ENCODE assay signal across 8 mouse cellular contexts in genomic region chr8:88118456-88119036, GRCm38 (mm10). TPM values are rescaled to one million over a fixed set of nuclear protein-coding genes. Genes with fewer than 3 reads are reported as not detected.
DNase-seq lines count a peak whose midpoint lies in the region; ATAC-seq lines count a peak whose summit lies in the region.

Gene Cnep1r1 (plus strand): TSS chr8:88118769.

- peak; percentile 99 for ATAC-seq in megakaryocyte progenitor cell, adult 5-6 weeks (replicated peaks; ENCODE audit: poor library complexity)

- DNase-seq in adipocyte (ENCODE audit: low spot score), result peak; percentile 99
- peak; percentile 95 for DNase-seq in embryo, embryonic 10 days (ENCODE audit: low spot score)
- DNase-seq in gastrocnemius, postnatal 10 days, result peak; percentile 79
- DNase-seq in induced T-regulatory cell, adult 2 months (ENCODE audit: low read depth), result peak; percentile 100
- DNase-seq in left cerebral cortex, adult 9 months (ENCODE audit: low spot score in 2 of 2), result peak; percentile 93 to 99
- DNase-seq in right cerebral cortex, postnatal 14 days, result peak; percentile 86
- DNase-seq in urinary bladder, postnatal 36 days (ENCODE audit: low spot score in 2 of 2), result peak; percentile 91 to 97

RNA-seq across cellular contexts. Expression of gene Cnep1r1, which starts in this region (rescaled TPM):
- total RNA-seq in gastrocnemius, postnatal 10 days (2021), result 10 to 100 TPM; 32.8 to 33.1 TPM
- total RNA-seq in megakaryocyte progenitor cell, adult 5-6 weeks (2015), result 65.1 and 73.1 TPM in 2 replicates
- 13.3 and 13.4 TPM in 2 replicates for total RNA-seq in megakaryocyte progenitor cell, adult 5-6 weeks (2017)

Comparison
In these comparisons a context has a peak if more than half of its experiments do, and no peak if none do; other contexts are left out.
1. Peak in every context shown above with its lines: DNase-seq and ATAC-seq.